Mouse (Mus musculus): ENCODE measurements around the gene Msh5. TPM values are rescaled to one million over a fixed set of nuclear protein-coding genes. Genes with fewer than 3 reads are reported as not detected.

Msh5 gene
- total RNA-seq, 2 experiments from 2014 or later: 0.26 to 1.1 TPM

- Histone ChIP-seq H3K27ac (no peak overlapping the region), H3K4me3 (no peak overlapping the region)
- no peak for DNase-seq (ENCODE audit: low spot score in 2 of 2)
- TF ChIP-seq CTCF (conservative IDR thresholded peaks at IDR 0.05): no peak
Measured at GRCm38 (mm10) chr17:35022541-35023060, 23.9 kb downstream of the Msh5 start.

GRCm38 (mm10) chr17:35021842-35022477, 24.6 kb downstream of the Msh5 start:
- no peak for DNase-seq (ENCODE audit: low spot score in 2 of 2)
- no peak overlapping the region for H3K4me3 ChIP-seq
- no peak for TF ChIP-seq CTCF (conservative IDR thresholded peaks at IDR 0.05)
- H3K27ac ChIP-seq: peak overlapping the region; percentile 12; the same call in 1 of the 2 replicates

- peak; percentile 74 to 94 for DNase-seq (ENCODE audit: low spot score in 2 of 2)
- peak overlapping the region; percentile 29; the same call in 1 of the 2 replicates for H3K4me3 ChIP-seq
- H3K27ac ChIP-seq: peak overlapping the region; percentile 12; the same call in 1 of the 2 replicates
- TF ChIP-seq CTCF (conservative IDR thresholded peaks at IDR 0.05): peak; percentile 97
Measured at GRCm38 (mm10) chr17:35021163-35021808, 25.3 kb downstream of the Msh5 start.

GRCm38 (mm10) chr17:35020551-35020950, 26.0 kb downstream of the Msh5 start:
- TF ChIP-seq CTCF (conservative IDR thresholded peaks at IDR 0.05): no peak
- Histone ChIP-seq H3K27ac (no peak overlapping the region), H3K4me3 (no peak overlapping the region)
- DNase-seq (ENCODE audit: low spot score in 2 of 2): no peak

GRCm38 (mm10) chr17:35019894-35020293, 26.7 kb downstream of the Msh5 start:
- Histone ChIP-seq H3K27ac (no peak overlapping the region), H3K4me3 (no peak overlapping the region)
- no peak for TF ChIP-seq CTCF (conservative IDR thresholded peaks at IDR 0.05)
- no peak for DNase-seq (ENCODE audit: low spot score in 2 of 2)

- no peak for TF ChIP-seq CTCF (conservative IDR thresholded peaks at IDR 0.05)
Measured at GRCm38 (mm10) chr17:35018171-35018570, 28.4 kb downstream of the Msh5 start.

GRCm38 (mm10) chr17:35017706-35018030, 28.9 kb downstream of the Msh5 start:
- no peak overlapping the region for H3K27ac ChIP-seq
- no peak overlapping the region for H3K4me3 ChIP-seq
- no peak for TF ChIP-seq CTCF (conservative IDR thresholded peaks at IDR 0.05)
- no peak for DNase-seq (ENCODE audit: low spot score in 2 of 2)

More at GRCm38 (mm10) chr17:35018171-35018570, 28.4 kb downstream of the Msh5 start:
- no peak for DNase-seq (ENCODE audit: low spot score in 2 of 2)
- Histone ChIP-seq H3K4me3 (no peak overlapping the region), H3K27ac (no peak overlapping the region)

GRCm38 (mm10) chr17:35016791-35017705, 29.5 kb downstream of the Msh5 start:
- TF ChIP-seq CTCF (conservative IDR thresholded peaks at IDR 0.05): no peak
- DNase-seq (ENCODE audit: low spot score in 2 of 2): no peak
- Histone ChIP-seq H3K27ac (no peak overlapping the region), H3K4me3 (no peak overlapping the region)

- H3K4me3 ChIP-seq: no peak within 1 kb of the TSS
- no peak for TF ChIP-seq CTCF (conservative IDR thresholded peaks at IDR 0.05)
- H3K27ac ChIP-seq: no peak within 1 kb of the TSS
- DNase-seq (ENCODE audit: low spot score in 2 of 2): no peak
Measured at GRCm38 (mm10) chr17:35016376-35016775, 30.2 kb downstream of the Msh5 start, which contains the start of gene Vwa7. Vwa7 (plus strand) TSS chr17:35016579.

- no peak for TF ChIP-seq CTCF (conservative IDR thresholded peaks at IDR 0.05)
- Histone ChIP-seq H3K27ac (no peak overlapping the region), H3K4me3 (no peak overlapping the region)
- DNase-seq (ENCODE audit: low spot score in 2 of 2): no peak
Measured at GRCm38 (mm10) chr17:35015296-35015695, 31.2 kb downstream of the Msh5 start.

- no peak for DNase-seq (ENCODE audit: low spot score in 2 of 2)
Measured at GRCm38 (mm10) chr17:35013221-35013620, 33.3 kb downstream of the Msh5 start.

GRCm38 (mm10) chr17:35012430-35012829, 34.1 kb downstream of the Msh5 start:
- no peak overlapping the region for H3K4me3 ChIP-seq
- H3K27ac ChIP-seq: no peak overlapping the region
- no peak for TF ChIP-seq CTCF (conservative IDR thresholded peaks at IDR 0.05)
- no peak for DNase-seq (ENCODE audit: low spot score in 2 of 2)

More at GRCm38 (mm10) chr17:35013221-35013620, 33.3 kb downstream of the Msh5 start:
- Histone ChIP-seq H3K27ac (no peak overlapping the region), H3K4me3 (no peak overlapping the region)
- TF ChIP-seq CTCF (conservative IDR thresholded peaks at IDR 0.05): no peak

GRCm38 (mm10) chr17:35011440-35011839, 35.1 kb downstream of the Msh5 start:
- no peak overlapping the region for H3K27ac ChIP-seq
- no peak overlapping the region for H3K4me3 ChIP-seq
- TF ChIP-seq CTCF (conservative IDR thresholded peaks at IDR 0.05): no peak
- DNase-seq (ENCODE audit: low spot score in 2 of 2): no peak
